Mouse (Mus musculus) testis, postnatal 14 days (tissue): ENCODE data around the gene Robo1.

Source experiments
- DNase-seq: peaks from one replicate; pipeline ENCODE4 v3.0.0; 2021; ENCODE audit warnings: low spot score

The Robo1 gene

DNA sequence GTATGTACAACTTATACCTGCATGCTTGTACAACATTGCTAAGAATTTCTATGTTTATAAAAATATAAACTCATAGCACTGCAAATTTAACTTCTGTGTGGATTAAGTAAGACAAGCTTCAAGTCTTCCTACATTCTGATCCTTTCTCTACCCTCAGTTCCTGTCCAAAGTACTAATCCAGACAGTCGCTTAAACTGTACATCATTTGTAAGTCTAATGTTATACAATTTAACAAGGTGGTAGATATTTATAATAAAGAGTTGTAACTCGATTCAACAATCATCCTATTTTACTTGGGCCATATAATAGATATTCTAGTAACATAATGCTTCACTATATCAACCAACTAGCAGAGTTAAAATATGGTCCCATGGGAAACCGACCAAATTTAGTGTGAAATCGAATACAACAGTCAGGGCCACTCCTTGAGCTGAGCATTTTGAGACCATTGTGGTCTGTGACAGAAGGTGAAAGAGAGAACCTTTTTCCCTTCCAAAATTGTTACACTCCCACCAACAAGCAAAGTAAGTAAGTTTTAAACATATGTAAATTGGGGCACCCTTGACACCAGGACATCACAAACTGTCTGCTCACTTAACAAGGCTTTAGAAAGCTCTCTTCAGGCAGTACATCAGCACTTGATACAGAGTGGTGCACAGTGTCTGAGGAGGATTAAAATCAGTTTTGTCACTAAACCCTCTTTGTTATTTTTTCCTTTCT lies 295.5 kb downstream of the Robo1 start:
- no peak for DNase-seq

DNA sequence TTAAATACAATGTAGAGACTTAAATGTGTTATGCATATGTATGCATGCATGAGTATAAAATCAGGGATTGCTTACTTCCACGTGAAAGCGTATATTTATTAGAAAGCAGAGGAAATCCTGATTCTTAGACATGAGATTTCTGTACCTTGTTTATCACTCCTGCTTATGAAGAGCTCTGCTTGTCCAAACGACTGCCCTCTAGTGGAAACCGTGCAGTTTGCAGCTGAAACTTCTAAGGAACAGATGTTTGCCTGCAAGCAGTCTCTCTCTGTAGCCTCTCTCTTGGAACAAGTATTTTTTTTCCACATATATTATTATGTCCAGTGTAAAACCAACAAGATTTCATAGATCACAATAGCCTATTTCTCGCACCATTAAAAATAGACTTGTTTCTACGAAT lies 297.0 kb downstream of the Robo1 start:
- DNase-seq, result peak; percentile 26

DNA sequence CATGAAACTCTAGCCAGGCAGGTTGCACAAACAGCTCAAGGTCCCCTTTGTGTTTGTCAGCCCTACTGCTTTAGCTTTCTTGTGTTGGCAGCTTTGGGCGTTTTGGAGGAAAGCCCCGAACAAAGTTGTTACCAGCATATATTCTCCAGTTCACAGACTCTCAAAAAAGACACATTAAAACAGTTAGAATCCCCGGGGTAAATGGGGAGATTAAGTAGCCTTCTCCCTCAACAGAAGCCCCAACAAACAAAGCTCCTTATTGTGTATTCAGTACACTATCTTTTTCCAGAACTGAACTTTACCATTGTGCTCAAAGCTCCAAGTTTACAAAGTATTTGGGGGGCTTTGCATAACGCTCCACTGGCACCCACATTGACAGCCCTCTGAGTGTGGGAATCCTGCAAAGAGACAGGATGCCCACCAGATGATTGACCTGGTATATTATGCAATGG lies 302.6 kb downstream of the Robo1 start:
- DNase-seq, result no peak

DNA sequence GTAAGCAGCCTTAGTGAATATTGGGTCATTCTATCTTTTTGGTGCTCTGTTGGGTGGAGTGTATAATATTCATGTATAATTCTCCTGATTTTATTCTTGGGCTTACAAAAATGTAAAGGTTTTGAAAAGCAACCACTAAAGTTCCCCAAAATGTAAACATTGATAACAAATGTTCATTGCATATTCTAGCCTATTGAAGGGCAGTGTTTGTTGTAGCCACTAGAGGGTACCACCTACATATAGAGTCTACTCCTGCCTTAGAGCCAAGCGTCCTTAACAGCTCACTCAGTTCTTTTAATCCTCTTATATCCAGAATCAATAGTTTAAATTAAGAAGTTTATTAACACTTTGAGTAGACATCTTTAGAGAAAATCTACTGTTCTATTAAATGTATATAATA lies 306.8 kb downstream of the Robo1 start:
- no peak for DNase-seq

DNA sequence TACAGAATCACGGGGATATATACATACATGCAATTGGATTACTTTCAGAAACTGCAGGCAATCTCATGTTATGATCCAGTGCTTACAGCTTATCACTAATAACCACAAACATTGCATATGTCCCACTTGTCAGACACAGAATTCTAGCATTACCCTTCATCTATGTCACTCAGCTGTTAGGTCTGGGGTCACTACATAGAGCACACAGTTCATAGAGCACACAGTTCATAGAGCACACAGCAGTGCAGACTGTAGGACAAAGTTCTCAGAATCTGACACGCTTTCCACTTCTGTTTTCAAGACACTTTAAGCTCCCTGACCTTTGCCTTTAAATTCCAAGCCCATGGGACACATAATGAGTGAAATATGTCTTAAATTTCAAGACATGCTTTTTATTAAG lies 307.3 kb downstream of the Robo1 start:
- DNase-seq, result no peak

DNA sequence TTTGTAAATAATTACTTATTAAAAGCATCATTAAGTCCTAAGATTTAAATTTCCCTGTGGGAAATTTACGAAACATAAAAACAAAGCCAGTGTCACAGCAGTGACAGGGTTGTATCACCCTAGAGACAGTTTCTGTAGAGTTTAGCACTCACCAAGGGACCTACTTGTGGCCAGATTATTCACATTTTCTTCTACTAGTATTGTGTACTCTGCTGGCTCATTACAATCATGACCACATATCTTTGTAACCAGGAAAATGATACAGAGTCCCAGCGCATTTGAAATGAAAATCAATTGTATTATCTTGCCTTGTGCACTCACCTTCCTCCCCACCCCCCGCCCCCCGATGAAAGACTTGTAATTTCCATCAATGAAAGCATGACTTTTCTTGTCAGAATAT lies 314.3 kb downstream of the Robo1 start:
- no peak for DNase-seq

DNA sequence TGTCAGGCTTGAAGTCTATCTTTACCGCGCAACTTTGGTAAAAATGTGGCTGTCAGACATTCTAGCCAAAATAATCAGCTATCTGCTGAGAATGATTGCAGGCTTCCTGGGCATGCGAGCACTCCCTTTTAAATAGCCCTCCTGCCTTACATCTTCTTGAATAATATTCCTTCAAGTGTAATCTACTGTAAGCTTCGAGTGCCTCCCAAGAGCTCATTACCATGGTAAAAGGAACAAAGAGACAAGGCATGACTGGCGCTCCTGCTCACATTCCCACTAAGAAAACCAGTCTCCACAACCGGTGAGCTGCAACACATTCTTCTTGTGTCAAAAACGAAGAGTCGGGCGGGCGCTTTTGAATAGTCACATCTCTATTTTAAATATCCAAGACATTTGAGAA lies 314.8 kb downstream of the Robo1 start:
- DNase-seq, result no peak

DNA sequence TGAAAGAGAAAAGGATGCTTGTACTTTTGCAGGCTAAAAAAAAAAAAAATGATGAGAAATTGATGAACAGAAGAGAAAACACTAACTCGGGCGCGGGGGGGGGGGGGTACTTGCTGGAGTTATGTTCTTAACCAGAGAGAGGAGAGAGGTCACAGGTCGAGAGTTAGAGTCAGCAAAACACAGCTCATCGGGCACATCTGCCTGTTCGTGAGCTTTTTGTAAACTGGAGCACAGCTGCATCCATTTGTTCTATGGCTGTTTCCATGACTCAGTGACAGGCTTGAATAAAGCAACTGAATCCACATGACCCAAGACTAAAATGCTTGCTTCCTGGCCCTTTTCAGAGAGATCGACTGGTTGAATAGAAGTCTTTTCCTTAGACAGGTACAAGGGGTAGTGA lies 325.7 kb downstream of the Robo1 start:
- DNase-seq, result no peak

DNA sequence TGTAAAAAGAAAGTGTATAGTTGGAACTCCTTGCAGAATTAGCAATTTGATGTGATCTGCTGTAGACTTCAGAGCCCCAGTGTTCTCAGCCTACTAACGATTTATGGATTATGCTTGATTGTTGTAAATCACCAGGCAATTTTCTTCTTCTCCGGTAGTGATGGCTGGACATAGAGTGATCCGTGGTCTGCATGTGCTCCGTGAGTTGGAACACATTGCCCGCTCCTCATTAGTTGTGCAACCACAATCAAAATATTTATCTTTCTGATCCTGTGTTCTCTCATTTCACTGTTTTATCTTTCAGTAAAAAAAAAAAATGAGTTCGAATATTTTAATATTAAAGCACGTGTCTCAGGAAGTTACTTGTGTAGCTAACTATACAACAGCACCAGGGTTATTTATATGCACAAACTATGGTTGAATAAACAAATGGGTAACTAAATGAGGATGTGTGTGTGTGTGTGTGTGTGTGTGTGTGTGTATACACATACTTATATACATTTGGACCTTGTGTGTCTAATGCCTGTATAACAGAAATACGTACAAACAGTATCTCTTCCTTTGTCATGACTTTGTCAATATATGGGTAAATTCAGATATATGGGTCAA lies 331.3 kb downstream of the Robo1 start:
- no peak for DNase-seq

DNA sequence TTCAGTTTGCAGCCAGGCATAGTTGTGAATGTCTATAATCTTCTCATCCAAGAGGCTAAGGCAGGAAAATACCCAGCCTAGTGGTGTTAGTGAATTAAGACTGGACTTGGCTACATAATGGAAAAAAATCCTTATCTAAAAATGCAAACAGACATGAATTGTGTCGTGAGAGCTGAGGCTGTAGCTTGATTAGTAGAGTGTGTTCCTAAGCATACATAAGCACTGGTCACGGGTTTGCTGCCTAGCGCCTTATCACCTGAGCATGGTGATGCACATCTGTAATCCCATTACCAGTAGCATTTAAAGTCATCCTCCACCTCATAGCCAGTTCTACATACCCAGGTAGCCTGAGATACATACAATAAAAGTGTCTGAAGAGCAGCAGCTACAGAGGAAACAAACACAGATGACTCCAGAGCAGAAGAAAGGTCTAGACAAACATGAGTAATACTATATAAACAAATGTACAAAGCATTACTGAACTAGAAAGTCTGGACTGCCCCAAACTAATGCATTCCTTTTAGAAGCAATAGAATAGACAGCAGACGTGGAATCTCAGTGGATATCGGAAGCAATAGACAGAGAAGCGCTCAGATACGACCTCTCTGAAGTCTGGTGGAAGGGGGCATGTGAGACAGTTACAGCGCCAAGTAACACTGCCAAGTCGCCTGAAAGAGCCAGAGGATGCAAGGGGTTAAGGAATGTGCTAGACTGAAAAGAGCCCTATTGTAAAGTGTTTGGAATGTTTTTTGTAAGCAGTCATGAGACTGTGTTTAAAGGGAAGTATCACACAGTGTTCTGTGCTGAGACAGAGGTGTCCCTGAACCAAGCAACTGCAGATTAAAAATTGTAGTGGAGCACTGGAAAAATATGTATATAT lies 333.1 kb downstream of the Robo1 start:
- DNase-seq, result no peak

DNA sequence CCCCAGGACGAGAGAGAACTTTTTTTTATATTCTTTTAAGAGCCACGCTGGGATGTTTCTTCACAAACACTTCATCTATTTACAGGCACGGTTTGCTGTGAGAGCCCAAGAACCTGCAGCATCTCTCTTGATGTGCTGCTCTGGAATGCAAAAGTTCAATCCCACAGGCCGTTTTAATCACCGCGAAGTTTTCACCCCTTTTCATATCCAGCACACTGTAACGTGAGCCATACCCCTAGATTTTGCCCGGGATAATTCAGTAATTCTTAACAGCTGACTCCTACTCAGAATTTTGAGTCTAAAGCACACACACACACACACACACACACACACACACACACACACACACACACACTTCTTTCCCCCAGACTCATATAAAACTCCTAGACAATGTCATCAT lies 337.8 kb downstream of the Robo1 start:
- DNase-seq, result no peak

DNA sequence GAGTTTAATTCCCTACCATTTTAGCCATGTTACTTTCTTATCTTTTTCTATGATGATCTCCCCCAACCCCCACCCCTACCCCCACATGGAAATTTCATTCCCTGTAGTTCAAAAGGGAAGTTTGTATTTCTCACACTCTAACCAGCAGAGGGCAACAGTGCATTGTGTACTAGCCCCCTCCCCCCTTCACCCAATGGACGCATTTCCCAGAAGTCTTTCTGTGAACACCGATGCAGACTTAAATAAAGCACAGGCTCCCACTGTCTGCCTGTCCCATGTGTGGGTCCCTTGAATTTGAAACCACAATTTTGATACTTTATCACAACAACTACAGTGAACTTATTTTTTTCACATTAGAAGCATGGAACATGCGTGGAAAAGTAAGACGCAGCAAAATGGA lies 341.2 kb downstream of the Robo1 start:
- peak; percentile 10 for DNase-seq

DNA sequence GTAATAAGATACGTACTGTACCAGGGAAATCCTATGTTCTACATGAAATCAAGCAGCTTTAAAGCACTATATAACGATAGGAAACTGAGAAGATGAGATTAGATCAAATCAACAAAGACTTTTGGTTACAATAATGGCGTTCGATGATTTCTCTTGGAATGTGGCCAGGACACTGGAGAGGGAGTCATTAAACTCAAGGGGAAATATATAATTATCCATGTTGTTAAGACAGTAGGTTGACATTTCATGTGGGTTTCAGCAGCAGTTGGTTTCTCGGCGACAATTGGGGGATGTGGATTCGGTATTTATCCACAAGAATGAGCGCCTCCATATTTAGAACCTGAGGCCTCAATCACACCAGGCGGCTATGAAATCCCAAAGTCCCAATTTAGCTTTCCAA lies 347.3 kb downstream of the Robo1 start:
- no peak for DNase-seq

DNA sequence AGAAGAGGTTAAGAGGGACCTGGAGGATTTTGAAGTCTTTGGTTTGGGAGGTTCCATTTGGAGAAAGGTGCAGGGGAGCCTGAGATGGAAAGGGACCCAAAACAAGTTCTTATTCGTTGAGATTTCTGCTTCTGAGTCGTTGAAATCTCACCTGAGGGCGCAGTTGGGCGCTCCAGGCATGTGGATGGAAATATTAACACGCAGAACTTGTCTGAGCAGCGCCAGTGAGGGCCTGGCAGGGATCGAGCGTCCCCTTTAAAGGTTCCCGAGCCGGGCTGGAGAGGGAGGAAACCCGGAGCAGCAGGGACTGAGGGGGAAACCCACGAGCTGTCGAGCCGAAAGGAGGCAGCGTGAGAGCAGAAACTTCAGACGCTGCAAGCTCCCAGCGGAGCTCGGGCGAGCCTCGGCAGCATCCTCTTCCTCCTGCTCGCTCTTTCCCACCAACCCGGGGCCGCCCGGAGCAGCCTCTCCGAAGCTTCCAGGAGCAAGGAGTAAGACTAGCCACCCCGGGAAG lies 354.8 kb downstream of the Robo1 start:
- DNase-seq, result peak; percentile 64

DNA sequence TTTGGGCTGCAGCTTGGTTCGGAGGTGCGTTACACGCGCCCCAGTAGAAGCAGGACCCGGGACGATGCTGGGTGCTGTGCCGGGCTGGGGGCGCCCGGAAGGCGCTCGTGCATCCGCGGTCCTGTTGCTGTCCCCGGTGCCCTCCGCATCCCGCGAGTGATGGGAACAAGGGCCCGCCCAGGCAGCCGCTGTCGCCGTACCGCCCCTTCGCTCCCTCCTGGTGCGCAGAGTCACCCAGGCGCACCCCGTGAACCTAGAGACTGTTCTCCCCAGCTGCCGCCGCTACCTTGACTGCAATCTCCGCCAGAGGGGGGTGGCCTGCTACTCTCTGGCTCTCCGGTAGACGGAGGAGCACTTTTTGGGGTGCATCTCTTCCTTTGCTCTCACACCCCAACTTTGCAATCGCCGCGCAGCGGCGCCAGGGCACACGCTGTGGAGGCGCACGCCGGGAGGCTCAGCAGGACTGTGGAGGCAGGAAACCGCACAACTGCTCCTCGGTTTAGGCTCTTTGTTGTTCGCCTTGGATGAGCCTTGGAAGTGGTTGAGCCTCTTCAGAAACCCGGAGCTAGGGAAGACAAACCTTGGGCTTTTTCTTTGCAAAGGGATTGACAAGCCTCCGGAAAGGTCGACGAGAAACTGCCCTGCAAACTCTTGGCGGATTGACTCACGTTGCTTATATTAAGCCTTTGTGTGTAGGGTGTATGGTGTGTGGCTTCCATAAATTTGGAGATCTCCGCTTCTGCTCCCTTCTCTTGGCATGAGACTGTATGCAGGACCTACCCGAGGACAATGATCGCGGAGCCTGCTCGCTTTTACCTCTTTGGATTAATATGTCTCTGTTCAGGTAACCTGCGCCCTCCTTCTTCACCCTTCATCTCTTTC lies 355.5 kb downstream of the Robo1 start:
- DNase-seq, result peak; percentile 17

DNA sequence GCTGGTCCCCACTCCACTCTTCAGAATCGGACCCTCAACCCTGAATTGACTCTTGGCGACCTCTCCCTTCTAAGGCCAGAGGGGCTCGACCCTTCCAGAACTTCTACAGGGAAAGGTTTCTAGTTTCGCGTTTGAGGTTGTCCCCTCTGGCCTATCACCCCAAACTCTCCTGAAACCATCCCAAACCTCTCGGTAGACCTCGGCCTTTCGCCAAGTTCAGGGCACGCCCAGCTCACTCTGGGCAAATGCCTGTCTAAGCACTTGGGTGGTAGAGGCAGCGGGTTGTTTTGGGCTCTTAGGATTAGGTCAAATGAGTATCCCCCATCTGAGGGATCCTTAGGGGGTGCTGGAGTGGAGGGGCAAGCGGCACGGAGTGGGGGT lies 356.1 kb downstream of the Robo1 start:
- no peak for DNase-seq

DNA sequence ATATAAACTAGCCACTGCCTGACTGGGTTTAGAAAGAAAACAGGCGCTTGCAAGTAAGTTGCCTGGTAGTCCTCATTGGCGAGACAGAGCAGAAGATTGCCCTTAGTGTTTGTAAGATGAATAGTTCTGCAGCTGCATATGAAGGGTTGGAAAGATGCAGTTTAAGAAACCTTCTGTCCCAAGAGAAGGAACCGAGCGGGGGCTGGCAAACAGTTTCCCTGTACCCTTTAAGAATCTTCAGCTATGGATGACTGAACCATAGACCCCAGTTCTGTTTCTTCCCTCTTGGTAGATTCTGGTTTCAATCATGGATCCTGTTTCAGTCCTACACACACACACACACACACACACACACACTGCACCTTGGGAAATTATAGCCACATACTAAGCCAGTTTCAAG lies 356.7 kb downstream of the Robo1 start:
- no peak for DNase-seq

DNA sequence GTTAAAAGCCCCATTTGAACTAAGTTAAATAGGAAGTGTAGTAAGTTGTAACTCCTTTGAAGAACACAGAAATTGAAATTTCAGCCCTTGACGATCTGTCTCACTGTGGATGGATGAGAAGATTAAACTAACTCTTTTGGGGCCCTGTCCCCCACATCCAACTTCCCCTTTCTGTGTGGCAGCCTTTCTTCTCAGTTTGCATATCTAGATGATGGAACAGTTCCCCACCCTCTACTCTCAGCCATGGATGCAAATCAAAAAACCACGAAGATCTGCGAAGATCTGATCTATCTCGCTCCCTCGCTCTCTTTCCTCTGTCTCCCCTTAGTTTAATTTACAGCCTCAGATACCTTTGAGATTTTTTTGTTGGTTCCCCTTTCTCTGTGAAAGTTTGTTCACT lies 357.3 kb downstream of the Robo1 start:
- no peak for DNase-seq

DNA sequence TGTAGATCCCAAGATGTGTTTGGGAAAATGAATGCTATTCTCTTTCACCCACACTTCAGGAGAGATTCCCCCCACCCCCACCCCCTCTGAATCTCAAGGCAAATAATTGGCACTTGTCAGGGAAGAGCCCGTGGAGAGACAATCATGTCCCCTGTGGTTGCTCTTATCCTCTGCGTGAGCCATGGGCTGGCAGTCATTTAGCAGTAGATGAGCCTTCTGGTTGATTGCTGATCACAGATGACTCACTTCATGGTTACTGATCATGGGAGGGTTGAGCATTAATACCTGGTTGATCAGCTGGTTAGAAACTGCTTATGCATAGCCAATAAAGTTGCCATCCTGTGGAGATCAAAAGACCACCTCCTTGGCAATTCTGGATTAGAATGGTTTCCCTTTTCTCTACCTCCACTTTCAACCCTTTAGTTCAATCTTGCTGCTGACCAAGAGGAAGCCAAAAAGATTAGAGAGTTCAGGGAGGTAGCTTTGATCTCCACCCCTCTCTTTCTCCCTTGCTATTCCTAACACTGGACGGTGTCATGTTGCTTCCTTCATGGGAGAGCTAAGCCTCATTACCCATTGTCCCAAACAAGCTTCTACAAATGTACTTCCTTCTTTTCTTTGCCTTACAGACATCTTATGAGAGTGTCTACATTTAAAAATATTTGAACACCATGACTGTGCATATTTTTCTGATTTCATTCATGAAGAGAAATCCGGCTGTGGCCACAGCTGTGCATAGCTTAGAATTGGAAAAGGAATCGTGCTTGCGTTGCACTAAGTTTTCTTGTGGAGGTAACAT lies 362.3 kb downstream of the Robo1 start:
- no peak for DNase-seq

DNA sequence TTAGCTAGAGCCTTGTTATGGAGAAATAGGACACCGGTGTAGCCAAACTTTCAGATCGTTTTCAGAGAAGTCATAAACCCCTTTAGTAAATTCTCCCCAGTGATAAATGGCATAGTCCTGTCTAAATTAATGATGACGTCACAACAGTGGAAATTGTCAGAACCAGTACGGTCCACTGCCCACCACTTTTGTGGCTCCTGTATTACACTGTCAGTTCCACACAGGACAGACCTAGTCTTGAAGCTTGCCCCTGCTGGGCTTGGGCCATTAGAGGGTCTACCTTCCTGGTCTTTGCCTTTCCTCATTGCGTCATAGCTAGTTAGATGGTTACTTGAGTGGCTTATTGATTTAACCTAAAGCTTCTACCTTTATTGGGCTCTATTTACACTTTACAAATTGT lies 369.1 kb downstream of the Robo1 start:
- no peak for DNase-seq

DNA sequence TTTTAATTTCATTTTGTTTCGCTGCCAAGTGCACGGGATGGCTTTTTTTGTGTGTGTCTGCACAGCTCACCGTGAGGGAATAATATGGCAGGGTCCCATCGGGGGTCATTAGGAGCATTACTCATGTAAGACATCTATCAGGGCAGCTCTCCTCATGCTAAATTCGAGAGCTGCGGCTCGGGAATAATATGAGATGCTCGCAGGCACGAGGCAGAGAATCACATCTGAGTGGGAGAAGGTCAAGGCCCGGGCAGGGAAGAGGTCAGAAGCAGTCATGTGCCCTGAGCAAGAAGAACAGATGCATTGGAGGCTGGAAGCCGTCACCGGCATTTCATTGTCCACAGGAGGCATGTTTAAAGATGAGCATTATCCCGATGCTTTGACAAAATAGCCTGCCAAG lies 370.3 kb downstream of the Robo1 start:
- DNase-seq, result no peak
